Mouse (Mus musculus) spleen, adult 2 months (tissue): ENCODE measurements around the gene Rpl19.

Experiments used
- CTCF ChIP-seq: fragments of 200-500 bp; IDR thresholded peaks from 2 replicates; pipeline ENCODE4 v1.5.1; 2011; ENCODE audit warnings: mild to moderate bottlenecking, inconsistent platforms; ENCODE audit not compliant: insufficient read depth, insufficient read length, insufficient replicate concordance; ENCODE audit errors: extremely low read depth
- POLR2A ChIP-seq: fragments of 200-500 bp; IDR thresholded peaks from 2 replicates; pipeline ENCODE4 v1.6.1; 2011; ENCODE audit warnings: low read depth, low read length, inconsistent platforms

- TF ChIP-seq CTCF: no peak
- no peak for TF ChIP-seq POLR2A
Observed at GRCm38 (mm10) chr11:98040975-98041374, 14.5 kb downstream of the Rpl19 start.
